Mouse (Mus musculus) layer of hippocampus, postnatal 10 days (tissue): ENCODE data around the gene Dnah2. TPM values are rescaled to one million over a fixed set of nuclear protein-coding genes. Genes with fewer than 3 reads are reported as not detected.

Experiments used
- DNase-seq, 2 experiments: peaks; one replicate each; pipeline ENCODE4 v3.0.0; 2021; ENCODE audit warnings: low spot score in 2 of 2
- long read RNA-seq: library from polyadenylated mRNA; stranded (forward); transcript quantifications from one replicate; pipeline ENCODE4 v2.0.0, GENCODE M21; 2023
- total RNA-seq, 2 experiments: library from RNA; stranded (reverse); gene quantifications; 2 replicates each; pipeline ENCODE4 v1.2.3; 2021

Dnah2 gene
- 1 to 10 TPM; 8.0 to 8.6 TPM for total RNA-seq
- long read RNA-seq, partial matches to known transcripts: 2 of 4 reads
- long read RNA-seq, other reads (novel, unspliced or antisense): 2 of 4 reads

DNA sequence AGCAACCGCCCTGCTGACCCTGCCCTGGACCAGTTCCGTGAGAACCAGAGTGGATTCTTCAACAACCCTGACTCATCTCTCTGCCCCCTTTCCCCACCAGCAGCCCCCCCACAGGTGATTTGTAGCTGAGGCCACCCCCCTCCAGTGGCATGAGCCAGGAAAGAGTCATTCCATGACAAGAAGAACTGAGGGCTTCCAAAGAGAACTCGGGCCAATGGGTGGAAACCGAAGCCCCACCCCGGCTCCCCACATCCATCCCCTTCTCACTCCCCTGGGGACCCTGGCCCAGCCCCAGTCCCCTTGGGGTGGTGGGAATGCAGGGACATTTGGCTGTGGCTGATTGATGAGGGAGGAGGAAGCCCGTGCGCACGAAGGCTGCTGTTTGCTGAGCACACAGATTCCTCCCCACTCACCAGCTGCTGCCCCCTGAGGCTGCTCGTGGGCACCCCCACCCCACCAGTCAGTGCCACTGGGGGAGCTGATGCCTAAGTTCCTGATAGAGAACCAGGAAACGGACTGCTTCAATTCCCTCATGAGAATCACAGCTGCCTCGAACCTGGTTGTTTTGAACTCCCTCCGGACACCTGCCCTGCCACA, at the start of gene Dnah2:
TSS of gene Dnah2 (minus strand) at position 51 of the 597 bp plus-strand sequence.
- peak in 1 of 2 experiments; percentile 52 for DNase-seq

DNA sequence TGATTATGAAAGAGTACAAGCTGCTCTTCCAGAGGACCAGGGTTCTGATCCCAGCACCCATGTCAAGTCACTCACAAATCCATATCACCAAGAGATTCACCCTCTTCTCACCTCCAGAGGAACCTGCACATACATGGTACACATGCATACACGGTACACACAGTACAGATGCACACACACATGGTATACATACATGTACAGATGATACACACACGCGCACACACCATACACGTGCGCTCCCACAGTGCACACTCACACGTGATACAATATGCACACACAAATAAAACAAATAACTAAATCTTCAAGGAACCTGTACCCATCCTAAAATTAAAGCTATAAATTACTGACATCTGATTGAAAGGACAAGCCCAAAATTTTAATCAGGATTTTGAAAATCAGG, 45.9 kb upstream of the Dnah2 start:
- no peak for DNase-seq

- no peak for DNase-seq
Observed at GRCm38 (mm10) chr11:69592799-69593198, 43.9 kb upstream of the Dnah2 start.

DNA sequence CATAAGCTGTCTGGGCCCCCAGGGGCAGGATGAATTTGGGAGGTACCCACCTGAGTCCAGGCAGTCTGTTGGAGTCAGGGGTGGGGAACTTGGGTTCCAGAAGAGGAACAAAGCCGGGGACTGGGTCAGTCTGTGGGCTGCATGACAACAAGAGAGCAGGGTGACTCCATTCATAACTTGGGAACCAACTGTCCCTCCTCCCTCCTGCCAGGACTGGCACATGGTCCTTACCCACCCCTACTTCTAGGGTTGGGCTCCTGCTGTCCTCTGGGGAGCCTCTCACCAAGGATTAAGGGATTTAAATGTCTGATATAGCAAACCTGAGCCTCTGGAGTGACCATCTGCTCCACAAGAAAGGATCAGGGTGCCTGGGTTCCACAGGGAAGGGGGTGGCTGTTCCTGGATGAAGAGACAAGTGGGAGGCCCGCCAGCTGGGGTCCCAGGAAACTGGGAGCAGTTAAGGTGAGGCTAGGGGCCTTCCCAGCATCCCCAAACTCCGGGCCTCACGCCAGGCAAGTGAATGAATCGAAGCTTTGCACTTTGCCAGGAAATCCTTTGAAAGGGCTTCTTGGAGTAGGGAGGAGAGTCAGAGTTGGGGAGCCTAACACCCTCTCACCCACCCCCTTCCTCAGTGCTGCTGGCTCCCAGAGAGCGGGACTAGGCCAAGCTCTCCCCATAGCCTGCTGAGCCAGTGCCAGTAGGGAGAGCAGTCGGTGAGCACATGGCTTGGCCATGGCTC, 43.2 kb upstream of the Dnah2 start:
- peak; percentile 84 to 89 for DNase-seq

DNA sequence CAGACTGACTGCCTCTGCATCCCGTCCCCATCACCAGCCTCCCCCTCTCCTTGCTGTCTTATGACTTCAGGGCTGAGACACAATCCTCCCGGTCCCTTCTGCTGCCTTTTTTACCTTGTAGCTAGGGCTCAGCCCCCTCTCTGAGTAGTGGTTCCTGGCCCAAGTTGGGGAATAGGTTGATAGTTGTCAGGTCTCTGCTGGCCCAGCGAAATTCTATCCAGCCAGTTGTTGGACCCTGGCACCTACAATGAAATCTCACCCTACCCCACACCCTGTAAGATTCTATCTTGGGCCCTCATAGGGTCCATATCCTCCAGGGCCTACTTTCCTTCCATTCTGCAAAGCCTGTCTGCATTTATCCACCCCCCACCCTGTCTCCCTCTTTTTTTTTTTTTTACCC, 42.5 kb upstream of the Dnah2 start:
- DNase-seq: no peak

DNA sequence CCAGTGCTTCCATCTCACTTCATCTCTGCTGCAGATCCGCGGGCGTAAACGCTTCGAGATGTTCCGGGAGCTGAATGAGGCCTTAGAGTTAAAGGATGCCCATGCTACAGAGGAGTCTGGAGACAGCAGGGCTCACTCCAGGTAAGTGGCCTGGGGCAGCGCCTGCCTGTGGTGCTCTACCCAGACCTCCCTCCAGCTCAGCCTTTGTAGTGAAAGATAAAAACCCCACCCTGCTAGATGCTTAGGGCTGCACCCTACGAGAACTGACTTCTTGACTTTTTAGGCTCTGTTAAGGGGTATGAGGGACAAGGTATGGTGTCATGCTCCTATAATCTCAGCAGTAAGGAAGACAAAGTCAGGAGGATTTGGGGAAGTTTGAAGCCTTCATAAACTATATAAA, 41.7 kb upstream of the Dnah2 start:
- DNase-seq: no peak

DNA sequence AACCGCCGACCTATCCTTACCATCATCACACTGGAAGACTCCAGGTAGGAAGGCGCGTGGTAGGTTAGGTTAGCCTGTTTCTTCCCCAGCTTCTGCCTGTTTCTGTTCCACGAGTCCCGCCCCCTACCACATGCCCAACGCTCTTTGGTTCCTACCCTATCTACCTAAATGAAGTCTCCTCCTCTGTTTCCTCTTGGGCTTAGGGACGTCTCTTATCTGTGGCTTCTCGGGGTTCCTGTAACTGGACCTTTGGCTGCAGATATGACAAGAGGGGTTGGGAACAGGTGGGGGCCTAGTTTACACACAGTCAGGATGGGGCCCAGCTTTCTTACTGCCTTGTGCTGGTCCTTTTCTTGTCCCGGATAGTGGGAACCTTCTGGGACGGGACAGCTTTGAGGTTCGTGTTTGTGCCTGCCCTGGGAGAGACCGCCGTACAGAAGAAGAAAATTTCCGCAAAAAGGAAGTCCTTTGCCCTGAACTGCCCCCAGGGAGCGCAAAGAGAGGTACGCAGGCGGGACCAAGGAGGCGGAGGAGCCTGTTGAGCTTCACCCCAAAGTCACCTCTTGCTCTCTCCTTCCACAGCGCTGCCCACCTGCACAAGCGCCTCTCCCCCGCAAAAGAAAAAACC, 40.4 kb upstream of the Dnah2 start:
- no peak for DNase-seq

DNA sequence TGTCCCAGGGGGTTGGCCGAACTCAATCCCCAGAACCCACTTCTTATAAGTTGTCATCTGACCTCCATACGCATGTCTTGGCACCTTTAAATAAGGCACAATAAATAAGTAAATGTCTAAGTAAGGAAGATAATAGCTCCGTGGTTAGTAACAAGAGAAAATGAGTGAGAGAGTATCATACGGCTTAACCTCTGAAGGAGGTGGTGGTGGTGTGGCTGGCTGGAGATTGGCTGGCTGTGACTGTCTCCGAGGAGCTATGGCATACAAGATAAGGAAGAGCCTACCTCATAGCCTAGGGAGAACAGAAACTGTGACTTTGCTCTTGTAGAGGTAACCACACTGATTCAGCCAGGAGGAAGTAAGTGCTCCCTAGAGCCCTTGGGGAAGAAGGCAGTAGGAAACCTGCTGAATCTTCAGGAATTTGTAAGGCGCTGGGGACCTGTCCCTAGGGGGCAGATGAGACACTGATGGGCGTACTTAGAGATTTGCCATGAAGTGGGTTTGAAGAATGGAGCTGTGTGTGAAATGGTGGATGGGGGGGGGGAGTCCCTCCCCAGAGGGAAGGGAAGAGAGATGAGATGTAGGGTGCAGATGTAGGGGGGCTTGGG, 36.9 kb upstream of the Dnah2 start:
- no peak for DNase-seq

DNA sequence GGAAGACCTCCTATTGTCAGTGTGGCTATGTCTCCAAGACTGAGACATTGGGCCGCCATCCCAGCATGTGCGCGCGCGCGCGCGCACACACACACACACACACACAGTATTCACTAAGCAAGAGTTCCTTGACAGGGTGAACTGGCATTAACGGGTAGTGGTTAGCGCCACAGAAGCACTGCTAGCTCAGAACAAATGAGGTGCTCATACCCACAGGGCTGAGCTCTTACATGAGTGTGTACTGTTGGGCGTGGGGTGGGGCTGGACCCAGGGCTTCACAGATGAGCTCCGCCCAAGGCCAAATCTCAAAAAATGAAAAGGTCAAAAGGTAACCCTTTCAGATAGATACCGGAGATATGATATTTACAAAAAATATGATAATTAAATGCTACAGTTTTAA, 36.0 kb upstream of the Dnah2 start:
- no peak for DNase-seq

- no peak for DNase-seq
Observed at GRCm38 (mm10) chr11:69584008-69584407, 35.1 kb upstream of the Dnah2 start.

DNA sequence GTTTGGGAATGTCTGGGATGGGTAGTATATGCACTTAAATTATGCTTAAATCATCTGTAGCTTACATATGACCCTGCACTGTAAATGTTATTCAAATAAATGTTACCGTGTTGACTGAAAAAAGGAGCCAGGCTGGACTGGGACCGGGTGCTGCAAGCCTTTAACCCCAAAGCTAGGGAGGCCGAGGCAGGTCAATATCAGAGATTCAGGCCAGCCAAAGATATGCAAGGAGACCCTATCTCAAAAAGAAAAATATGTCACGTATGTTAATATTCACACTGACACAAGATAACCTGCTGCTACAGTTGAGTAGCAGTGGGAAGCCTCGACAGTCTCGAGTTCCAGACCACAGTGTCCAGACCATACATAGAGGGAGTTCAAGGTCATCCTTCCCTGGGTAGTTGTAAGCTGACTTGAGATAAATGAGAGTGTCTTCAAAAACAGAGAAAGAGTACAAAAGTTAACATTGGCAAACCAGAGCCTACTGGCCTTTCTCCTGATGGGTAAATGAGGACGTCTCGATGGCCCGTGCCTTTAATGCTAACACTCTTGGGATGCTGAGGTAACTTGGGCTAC, 33.4 kb upstream of the Dnah2 start:
- no peak for DNase-seq

DNA sequence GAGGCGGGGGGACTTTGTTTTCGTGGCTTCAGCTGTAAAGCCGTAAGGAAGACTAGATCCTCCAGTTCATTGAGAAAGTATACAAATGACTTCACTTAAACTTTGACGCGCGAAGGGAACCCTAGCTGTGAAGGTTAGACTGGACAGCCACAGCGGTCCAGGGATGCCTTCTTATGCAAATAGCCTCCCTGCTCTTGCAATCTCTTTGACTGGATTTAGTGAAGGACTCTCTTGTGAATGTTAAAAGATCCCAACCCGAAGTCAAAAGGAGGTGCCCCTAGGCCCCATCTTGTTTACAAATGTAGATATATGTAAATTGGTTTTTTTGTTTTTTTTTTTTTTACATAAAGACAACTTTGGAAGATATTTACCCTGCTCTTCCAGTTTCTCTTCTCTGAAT, 32.9 kb upstream of the Dnah2 start:
- DNase-seq: no peak

DNA sequence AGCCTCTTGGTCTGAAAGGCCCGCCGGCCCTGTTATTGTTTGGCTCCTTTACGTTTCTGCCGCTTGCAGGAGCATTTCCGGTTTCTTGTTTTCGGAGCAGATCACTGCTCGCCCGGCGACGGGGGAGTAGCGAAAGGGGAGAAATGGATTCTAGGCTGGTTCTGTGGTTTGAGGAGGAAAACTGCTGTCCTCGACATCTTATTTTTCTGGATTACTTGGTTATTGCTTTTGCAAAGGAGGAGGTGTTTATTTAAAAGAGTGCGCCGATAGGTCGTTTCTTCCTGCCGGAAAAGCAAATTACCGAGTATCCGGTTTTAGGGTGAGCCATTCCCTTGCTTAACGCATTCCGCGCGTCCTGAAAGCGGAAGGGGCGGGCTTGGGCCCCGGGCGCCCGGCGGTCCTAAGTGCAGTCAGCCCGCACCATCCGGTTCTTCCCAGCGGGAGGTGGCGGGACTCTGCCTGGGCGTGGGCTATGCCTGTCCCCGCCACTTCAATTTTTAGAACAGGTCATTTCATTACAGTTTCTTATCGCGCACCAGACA, 32.3 kb upstream of the Dnah2 start:
- DNase-seq: peak; percentile 83 to 88

GRCm38 (mm10) chr11:69580572-69581146, 31.7 kb upstream of the Dnah2 start:
- peak in 1 of 2 experiments; percentile 32 for DNase-seq

- DNase-seq: peak; percentile 78 to 87
Observed at GRCm38 (mm10) chr11:69580091-69580514, 31.2 kb upstream of the Dnah2 start, which contains the start of the genes Wrap53 and Trp53. TSS of gene Wrap53 (minus strand) at chr11:69580255. TSS of gene Trp53 (plus strand) at chr11:69580359.

GRCm38 (mm10) chr11:69579128-69580017, 30.5 kb upstream of the Dnah2 start:
- peak; percentile 98 for DNase-seq

GRCm38 (mm10) chr11:69578301-69578700, 29.4 kb upstream of the Dnah2 start:
- DNase-seq: no peak

GRCm38 (mm10) chr11:69576307-69576706, 27.4 kb upstream of the Dnah2 start:
- DNase-seq: no peak

GRCm38 (mm10) chr11:69575220-69575619, 26.3 kb upstream of the Dnah2 start:
- DNase-seq: no peak

GRCm38 (mm10) chr11:69565131-69565530, 16.2 kb upstream of the Dnah2 start:
- no peak for DNase-seq
